Mouse (Mus musculus) hindbrain, embryonic 11.5 days (tissue): ENCODE measurements at regions not wholly inside any gene's neighbourhood (a gene's known extent, or its start where the extent isn't known, plus 50 kb on each side); places are given as distances from the start of the nearest gene placed in this dataset.

Experiments
- ATAC-seq: fragments of 200-750 bp; cut with Nextera tagmentation; 2 replicates; pipeline ENCODE4 v1.8.0; 2017; ENCODE audit warnings: mild to moderate bottlenecking, moderate TSS enrichment, moderate library complexity; ENCODE audit not compliant: low FRiP score
- DNase-seq: peaks from one replicate; pipeline ENCODE4 v3.0.0-alpha.2; 2015; ENCODE audit warnings: low spot score
- H3K27ac ChIP-seq: fragments of 300-500 bp; sonication (generic); 2 replicates; pipeline ENCODE4 v1.5.1; 2014; ENCODE audit warnings: mild to moderate bottlenecking, low read depth, low read length
- H3K27me3 ChIP-seq: fragments of 300-500 bp; sonication (generic); 2 replicates; pipeline ENCODE4 v1.6.1; 2014; ENCODE audit warnings: mild to moderate bottlenecking, low read length, moderate library complexity, mixed read lengths; ENCODE audit not compliant: control insufficient read depth, insufficient read depth
- H3K36me3 ChIP-seq: fragments of 300-500 bp; sonication (generic); 2 replicates; pipeline ENCODE4 v1.6.1; 2014; ENCODE audit warnings: mild to moderate bottlenecking, low read length, moderate library complexity, mixed read lengths; ENCODE audit not compliant: control insufficient read depth, insufficient read depth
- H3K4me1 ChIP-seq: fragments of 300-500 bp; sonication (generic); replicated peaks from 2 replicates; pipeline ENCODE4 v1.6.1; 2014; ENCODE audit warnings: low read length, mixed read lengths; ENCODE audit not compliant: control insufficient read depth, insufficient read depth
- H3K4me2 ChIP-seq: fragments of 300-500 bp; sonication (generic); replicated peaks from 2 replicates; pipeline ENCODE4 v1.6.1; 2014; ENCODE audit warnings: mild to moderate bottlenecking, low read depth, low read length
- H3K4me3 ChIP-seq: fragments of 300-500 bp; sonication (generic); 2 replicates; pipeline ENCODE4 v1.5.1; 2014; ENCODE audit warnings: low read depth, low read length
- H3K9ac ChIP-seq: fragments of 300-500 bp; sonication (generic); 2 replicates; pipeline ENCODE4 v1.6.1; 2014; ENCODE audit warnings: low read depth, low read length
- H3K9me3 ChIP-seq: fragments of 300-500 bp; sonication (generic); 2 replicates; pipeline ENCODE4 v1.6.1; 2016; ENCODE audit warnings: low read length; ENCODE audit not compliant: control insufficient read depth
- WGBS: fragments of 180-500 bp; shearing (Covaris S2); extraction: QIAGEN DNeasy Blood & Tissue Kit; methylation state at CpG from one replicate; pipeline ENCODE4 v1.1.7; 2014; 5-methylcytosine and 5-hydroxymethylcytosine counted together

- H3K36me3 ChIP-seq, result no peaks in the 10 kb centered on the region
- 23% methylated on average over 7 of the region's 7 CpGs for WGBS
- no peak overlapping the region for H3K9ac ChIP-seq
- H3K4me1 ChIP-seq, result 0 out of 2 replicates have a peak, but pooled peaks cover 2% of the 10 kb centered on the region
- no peak overlapping the region for H3K4me3 ChIP-seq
- H3K4me2 ChIP-seq, result no peak overlapping the region; the same call in 1 of the 2 replicates
- ATAC-seq, result peak; percentile 69
- DNase-seq, result peak; percentile 52
- no peaks in the 10 kb centered on the region for H3K9me3 ChIP-seq
- 0 out of 2 replicates have a peak overlapping the region, but pooled peaks have one; percentile 20 for H3K27ac ChIP-seq
- no peaks in the 10 kb centered on the region for H3K27me3 ChIP-seq
These were observed 106.3 kb upstream of the Lyplal1 start for GRCm38 (mm10) chr1:186223417-186223816.

- WGBS, result 92% methylated on average over 4 of the region's 4 CpGs
- DNase-seq (no peak), ATAC-seq (no peak)
- Histone ChIP-seq H3K4me1 (no peaks in the 10 kb centered on the region), H3K36me3 (no peaks in the 10 kb centered on the region), H3K4me3 (no peak overlapping the region), H3K9me3 (no peaks in the 10 kb centered on the region), H3K27me3 (no peaks in the 10 kb centered on the region), H3K9ac (no peak overlapping the region), H3K4me2 (no peak overlapping the region), H3K27ac (no peak overlapping the region)
These were observed 101.9 kb upstream of the Lyplal1 start for GRCm38 (mm10) chr1:186218995-186219394.

GRCm38 (mm10) chr1:186217198-186217597 is 100.1 kb upstream of the Lyplal1 start:
- no peak overlapping the region for H3K27ac ChIP-seq
- H3K9ac ChIP-seq, result no peak overlapping the region
- WGBS, result 32% methylated on average over 3 of the region's 3 CpGs
- H3K4me3 ChIP-seq, result no peak overlapping the region
- DNase-seq (peak; percentile 28), ATAC-seq (0 out of 2 replicates have a peak, but pooled peaks have one; percentile 65)
- no peaks in the 10 kb centered on the region for H3K4me1 ChIP-seq
- no peaks in the 10 kb centered on the region for H3K36me3 ChIP-seq
- H3K4me2 ChIP-seq, result no peak overlapping the region
- H3K9me3 ChIP-seq, result no peaks in the 10 kb centered on the region
- no peaks in the 10 kb centered on the region for H3K27me3 ChIP-seq

GRCm38 (mm10) chr1:186204151-186204550 is 87.0 kb upstream of the Lyplal1 start:
- Histone ChIP-seq H3K36me3 (no peaks in the 10 kb centered on the region), H3K9me3 (no peaks in the 10 kb centered on the region), H3K27ac (no peak overlapping the region), H3K9ac (no peak overlapping the region), H3K4me2 (no peak overlapping the region), H3K27me3 (no peaks in the 10 kb centered on the region), H3K4me1 (no peaks in the 10 kb centered on the region), H3K4me3 (no peak overlapping the region)
- ATAC-seq (no peak), DNase-seq (no peak)
- 90% methylated on average over 1 of the region's 1 CpGs for WGBS

- Histone ChIP-seq H3K36me3 (no peaks in the 10 kb centered on the region), H3K4me1 (no peaks in the 10 kb centered on the region), H3K27me3 (no peaks in the 10 kb centered on the region), H3K9ac (no peak overlapping the region), H3K4me3 (no peak overlapping the region), H3K9me3 (no peaks in the 10 kb centered on the region), H3K4me2 (no peak overlapping the region), H3K27ac (no peak overlapping the region)
- no peak for ATAC-seq
- no peak for DNase-seq
These were observed 85.4 kb upstream of the Lyplal1 start for GRCm38 (mm10) chr1:186202536-186202935.

- 79% methylated on average over 1 of the region's 1 CpGs for WGBS
- H3K9me3 ChIP-seq, result no peaks in the 10 kb centered on the region
These were observed 81.3 kb upstream of the Lyplal1 start for GRCm38 (mm10) chr1:186198391-186198790.

GRCm38 (mm10) chr1:186197057-186197456 is 79.9 kb upstream of the Lyplal1 start:
- no peak overlapping the region for H3K4me2 ChIP-seq
- DNase-seq (no peak), ATAC-seq (no peak)
- H3K9ac ChIP-seq, result no peak overlapping the region
- H3K36me3 ChIP-seq, result no peaks in the 10 kb centered on the region
- no peak overlapping the region for H3K27ac ChIP-seq
- no peaks in the 10 kb centered on the region for H3K9me3 ChIP-seq
- H3K4me3 ChIP-seq, result no peak overlapping the region
- no peaks in the 10 kb centered on the region for H3K4me1 ChIP-seq
- WGBS, result 79% methylated on average over 2 of the region's 2 CpGs
- H3K27me3 ChIP-seq, result no peaks in the 10 kb centered on the region

More at GRCm38 (mm10) chr1:186198391-186198790, 81.3 kb upstream of the Lyplal1 start:
- ATAC-seq (no peak), DNase-seq (no peak)
- Histone ChIP-seq H3K4me2 (no peak overlapping the region), H3K4me1 (no peaks in the 10 kb centered on the region), H3K27me3 (no peaks in the 10 kb centered on the region), H3K27ac (no peak overlapping the region), H3K9ac (no peak overlapping the region), H3K36me3 (no peaks in the 10 kb centered on the region), H3K4me3 (no peak overlapping the region)

- Histone ChIP-seq H3K4me2 (no peak overlapping the region), H3K4me1 (no peaks in the 10 kb centered on the region), H3K4me3 (no peak overlapping the region), H3K36me3 (no peaks in the 10 kb centered on the region), H3K9me3 (no peaks in the 10 kb centered on the region), H3K27ac (no peak overlapping the region), H3K27me3 (no peaks in the 10 kb centered on the region), H3K9ac (no peak overlapping the region)
- no peak for ATAC-seq
- peak; percentile 7 for DNase-seq
- WGBS, result 80% methylated on average over 11 of the region's 11 CpGs
These were observed 72.3 kb upstream of the Lyplal1 start for GRCm38 (mm10) chr1:186189390-186189789.

- Histone ChIP-seq H3K27ac (no peak overlapping the region), H3K36me3 (no peaks in the 10 kb centered on the region), H3K9me3 (no peaks in the 10 kb centered on the region), H3K4me3 (no peak overlapping the region), H3K4me2 (no peak overlapping the region), H3K9ac (no peak overlapping the region), H3K27me3 (no peaks in the 10 kb centered on the region), H3K4me1 (peaks cover 4% of the 10 kb centered on the region; the same call in 1 of the 2 replicates)
- WGBS, result 89% methylated on average over 5 of the region's 5 CpGs
- ATAC-seq (no peak), DNase-seq (no peak)
These were observed 70.3 kb upstream of the Lyplal1 start for GRCm38 (mm10) chr1:186187372-186187771.
